Mouse (Mus musculus) heart, embryonic 10.5 days (tissue): ENCODE results near the gene Krt78. TPM values are rescaled to one million over a fixed set of nuclear protein-coding genes. Genes with fewer than 3 reads are reported as not detected.

Experiments
- DNase-seq: peaks from one replicate; pipeline ENCODE4 v3.0.0-alpha.2; 2017; ENCODE audit warnings: low spot score
- H3K27ac ChIP-seq: fragments of 300-500 bp; sonication (generic); 2 replicates; pipeline ENCODE4 v1.5.1; 2016; ENCODE audit warnings: mild to moderate bottlenecking
- H3K27me3 ChIP-seq: fragments of 300-500 bp; sonication (generic); 2 replicates; pipeline ENCODE4 v1.6.1; 2016; ENCODE audit warnings: mild to moderate bottlenecking; ENCODE audit not compliant: poor library complexity, insufficient read depth, severe bottlenecking
- H3K36me3 ChIP-seq: fragments of 300-500 bp; sonication (generic); 2 replicates; pipeline ENCODE4 v1.6.1; 2016; ENCODE audit warnings: mild to moderate bottlenecking, moderate library complexity
- H3K4me1 ChIP-seq: fragments of 300-500 bp; sonication (generic); 2 replicates; pipeline ENCODE4 v1.6.1; 2016; ENCODE audit warnings: mild to moderate bottlenecking
- H3K4me3 ChIP-seq: fragments of 300-500 bp; sonication (generic); 2 replicates; pipeline ENCODE4 v1.5.1; 2016; ENCODE audit warnings: mild to moderate bottlenecking, moderate library complexity
- H3K9me3 ChIP-seq: fragments of 300-500 bp; sonication (generic); 2 replicates; pipeline ENCODE4 v1.6.1; 2016; ENCODE audit warnings: mild to moderate bottlenecking, moderate library complexity
- WGBS: fragments of 180-500 bp; shearing (Covaris S2); methylation state at CpG from one replicate; pipeline ENCODE4 v1.1.7; 2016; 5-methylcytosine and 5-hydroxymethylcytosine counted together
- polyA plus RNA-seq: library from polyadenylated mRNA; unstranded; fragments of >200 nt; fragmentation: Nextera tagmentation; extraction: Ambion mirVana; gene quantifications from 2 replicates; pipeline ENCODE4 v1.2.1, GENCODE M21; 2016

Gene Krt78
- polyA plus RNA-seq, 1 experiment from 2014 or later, result not detected

DNA sequence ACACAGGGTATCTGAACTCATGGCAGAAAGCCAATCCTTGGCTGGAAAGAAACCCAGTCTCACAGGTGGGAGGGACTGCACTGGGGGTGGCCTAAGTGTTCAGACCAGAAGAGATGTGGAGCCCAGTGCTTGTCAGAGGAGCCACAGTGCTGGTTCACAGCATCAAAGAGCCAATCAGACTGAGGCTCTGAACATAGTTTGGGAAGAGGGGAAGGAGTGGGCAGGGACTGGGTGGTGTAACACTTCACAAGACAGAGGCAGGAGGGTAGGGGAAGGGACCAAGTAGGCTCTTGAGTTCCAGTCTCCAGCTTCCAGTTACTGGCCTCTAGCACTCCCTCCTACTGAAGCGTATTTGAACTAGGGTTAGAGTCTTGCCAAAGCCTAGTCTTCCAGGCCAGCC is 8.7 kb downstream of the Krt78 start:
- H3K4me1 ChIP-seq, result peaks cover 34% of the 10 kb centered on the region
- H3K4me3 ChIP-seq, result no peak overlapping the region
- no peak for DNase-seq
- H3K36me3 ChIP-seq, result no peaks in the 10 kb centered on the region
- no peak overlapping the region for H3K27ac ChIP-seq
- peaks cover 29% of the 10 kb centered on the region for H3K27me3 ChIP-seq
- H3K9me3 ChIP-seq, result no peaks in the 10 kb centered on the region
- WGBS, result 78% methylated on average over 1 of the region's 1 CpGs

DNA sequence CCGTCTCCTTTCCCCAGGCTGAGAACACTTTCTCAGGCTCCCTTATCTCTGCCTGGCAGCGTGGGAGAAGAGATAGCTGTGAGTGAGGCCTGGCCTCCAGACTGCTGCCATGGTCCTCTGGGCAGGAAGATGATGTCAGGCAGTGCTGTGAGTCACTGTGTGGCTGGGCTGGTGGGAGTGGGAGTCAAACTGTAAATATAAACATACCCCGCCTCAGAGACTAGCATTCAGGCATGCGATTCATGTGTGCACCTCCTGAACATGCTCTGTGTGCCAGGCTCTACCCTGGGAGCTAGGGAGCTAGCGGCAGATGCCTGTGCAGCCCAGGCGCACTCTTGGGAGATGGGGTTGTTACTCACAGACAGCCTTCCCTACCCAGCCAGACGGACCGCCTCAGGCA is 12.1 kb downstream of the Krt78 start:
- peaks cover 42% of the 10 kb centered on the region for H3K4me1 ChIP-seq
- WGBS, result 35% methylated on average over 8 of the region's 8 CpGs
- no peak overlapping the region for H3K4me3 ChIP-seq
- peak; percentile 79 for DNase-seq
- 0 out of 2 replicates have a peak overlapping the region, but pooled peaks have one; percentile 32 for H3K27ac ChIP-seq
- no peaks in the 10 kb centered on the region for H3K9me3 ChIP-seq
- no peaks in the 10 kb centered on the region for H3K36me3 ChIP-seq
- H3K27me3 ChIP-seq, result peaks cover 27% of the 10 kb centered on the region

DNA sequence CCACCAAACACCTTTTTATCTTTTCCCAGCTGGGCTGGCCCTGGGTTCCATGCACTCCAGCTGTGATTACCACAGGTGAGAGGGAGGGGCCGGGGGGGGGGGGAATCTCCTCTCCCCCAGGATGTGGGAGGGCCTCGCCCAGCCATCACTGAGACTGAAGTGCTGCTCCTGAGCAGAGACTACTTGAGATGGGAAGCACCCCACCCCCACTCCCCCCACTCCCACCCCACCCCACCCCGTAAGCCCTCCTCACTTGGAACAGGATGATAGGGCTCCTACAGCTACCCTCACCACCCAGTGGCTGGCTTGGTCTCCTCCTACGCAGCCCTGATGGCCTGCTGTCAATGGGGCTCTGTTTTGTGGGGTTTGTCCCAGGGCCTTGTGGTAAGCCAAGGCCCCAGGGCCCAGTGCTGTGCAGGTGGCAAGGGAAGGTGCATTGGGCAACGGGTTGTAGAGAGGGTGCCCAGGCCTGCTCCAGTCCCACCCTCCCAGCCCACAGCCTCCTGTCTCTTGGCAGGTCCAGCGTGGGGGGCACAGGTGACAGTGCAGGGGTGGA is 13.7 kb downstream of the Krt78 start, which contains the start of gene Krt79:
Gene Krt79, minus strand, starts transcription at position 51 of the 556 bp plus-strand sequence.
- WGBS, result 45% methylated on average over 6 of the region's 6 CpGs
- peaks cover 40% of the 10 kb centered on the region for H3K4me1 ChIP-seq
- no peak within 1 kb of the TSS for H3K4me3 ChIP-seq
- H3K27me3 ChIP-seq, result peaks cover 24% of the 10 kb centered on the region
- H3K27ac ChIP-seq, result peak within 1 kb of the TSS; percentile 38; the same call in 1 of the 2 replicates
- H3K36me3 ChIP-seq, result no peaks in the 10 kb centered on the region
- no peak for DNase-seq
- no peaks in the 10 kb centered on the region for H3K9me3 ChIP-seq

DNA sequence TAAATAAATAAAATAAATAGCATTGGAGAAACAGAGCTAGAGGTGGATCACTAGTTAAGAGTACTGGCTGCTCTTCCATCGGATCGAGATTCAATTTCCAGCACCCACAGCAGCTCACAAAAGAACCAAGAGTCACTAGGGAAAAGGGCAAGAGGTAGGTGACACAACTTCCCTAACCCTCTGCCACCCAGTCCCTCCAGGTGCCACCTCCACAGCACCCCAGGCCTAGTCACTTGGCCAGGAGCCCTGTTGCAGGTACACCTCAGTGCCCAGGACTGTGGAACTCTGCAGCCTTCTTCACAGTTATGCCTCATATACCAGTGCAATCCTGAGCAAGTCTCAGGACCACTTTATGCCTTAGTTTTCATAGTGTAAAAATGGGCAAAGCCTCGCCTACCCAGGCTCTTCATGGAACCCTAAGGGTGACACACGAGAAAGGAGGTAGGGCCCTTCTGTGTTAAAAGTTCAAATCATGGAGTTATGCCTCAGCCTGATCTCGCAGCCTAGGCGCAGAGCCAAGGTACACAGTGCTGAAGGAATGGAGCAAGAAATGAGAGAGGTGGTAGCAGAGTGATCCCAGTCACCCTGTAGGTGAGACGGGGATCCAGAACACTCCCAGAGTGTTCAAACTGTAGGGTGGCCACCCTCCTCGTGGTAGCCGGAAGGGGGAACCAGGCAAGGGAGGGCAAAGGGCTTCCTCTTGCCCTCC is 15.3 kb downstream of the Krt78 start:
- Histone ChIP-seq H3K27me3 (peaks cover 17% of the 10 kb centered on the region), H3K9me3 (no peaks in the 10 kb centered on the region), H3K27ac (no peak overlapping the region), H3K4me1 (peaks cover 36% of the 10 kb centered on the region), H3K36me3 (no peaks in the 10 kb centered on the region), H3K4me3 (no peak overlapping the region)
- DNase-seq, result no peak
- 80% methylated on average over 9 of the region's 9 CpGs for WGBS

DNA sequence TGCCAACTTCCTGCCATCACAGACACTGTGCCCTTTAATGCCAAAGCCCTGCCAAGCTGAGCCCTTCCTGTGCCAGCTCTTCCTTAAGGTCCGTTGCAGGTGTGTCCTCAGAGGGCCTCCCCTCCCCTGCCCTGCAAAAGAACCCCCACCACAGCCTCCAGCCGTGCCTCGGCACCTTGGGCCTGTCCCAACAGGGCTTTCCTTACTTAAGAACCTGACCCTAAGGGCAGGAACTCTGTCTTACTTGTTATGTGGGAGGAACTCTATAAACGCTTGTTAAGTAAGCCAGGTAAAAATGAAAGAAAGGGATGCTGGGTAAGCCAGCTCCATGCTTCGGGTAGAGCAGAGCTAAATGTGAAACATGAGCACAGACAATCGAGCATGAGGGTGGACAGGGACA is 21.1 kb downstream of the Krt78 start:
- WGBS, result 77% methylated on average over 6 of the region's 6 CpGs
- peaks cover 42% of the 10 kb centered on the region for H3K27me3 ChIP-seq

DNA sequence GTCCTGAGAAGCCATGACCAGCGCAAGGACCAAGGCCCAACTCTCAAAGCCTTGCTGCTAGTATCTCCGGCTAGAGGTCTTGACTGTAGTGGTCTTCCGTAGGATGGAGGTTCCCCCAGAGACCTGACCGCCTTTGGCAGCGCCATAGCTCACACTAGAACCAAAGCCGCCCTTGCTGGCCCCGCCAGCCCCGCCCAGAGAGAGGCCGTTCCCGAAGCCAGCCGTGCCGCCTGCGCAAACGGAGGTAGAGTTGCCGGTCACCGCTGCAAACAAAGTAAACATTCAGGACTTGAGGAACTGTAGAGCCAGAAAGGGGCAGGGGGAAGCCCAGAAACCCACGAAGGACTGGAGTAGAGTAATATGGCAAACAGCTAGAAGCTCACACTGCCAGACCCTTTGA is 24.4 kb downstream of the Krt78 start:
- DNase-seq, result no peak
- H3K36me3 ChIP-seq, result no peaks in the 10 kb centered on the region
- 1% methylated on average over 17 of the region's 17 CpGs for WGBS
- no peaks in the 10 kb centered on the region for H3K9me3 ChIP-seq
- H3K27me3 ChIP-seq, result peaks cover 54% of the 10 kb centered on the region
- H3K27ac ChIP-seq, result peak overlapping the region; percentile 32; the same call in 1 of the 2 replicates
- H3K4me1 ChIP-seq, result peaks cover 19% of the 10 kb centered on the region
- peak overlapping the region; percentile 52 for H3K4me3 ChIP-seq

More for the DNA sequence above, 21.1 kb downstream of the Krt78 start:
- DNase-seq, result no peak
- Histone ChIP-seq H3K4me1 (peaks cover 19% of the 10 kb centered on the region), H3K9me3 (no peaks in the 10 kb centered on the region), H3K36me3 (no peaks in the 10 kb centered on the region), H3K4me3 (no peak overlapping the region), H3K27ac (no peak overlapping the region)

DNA sequence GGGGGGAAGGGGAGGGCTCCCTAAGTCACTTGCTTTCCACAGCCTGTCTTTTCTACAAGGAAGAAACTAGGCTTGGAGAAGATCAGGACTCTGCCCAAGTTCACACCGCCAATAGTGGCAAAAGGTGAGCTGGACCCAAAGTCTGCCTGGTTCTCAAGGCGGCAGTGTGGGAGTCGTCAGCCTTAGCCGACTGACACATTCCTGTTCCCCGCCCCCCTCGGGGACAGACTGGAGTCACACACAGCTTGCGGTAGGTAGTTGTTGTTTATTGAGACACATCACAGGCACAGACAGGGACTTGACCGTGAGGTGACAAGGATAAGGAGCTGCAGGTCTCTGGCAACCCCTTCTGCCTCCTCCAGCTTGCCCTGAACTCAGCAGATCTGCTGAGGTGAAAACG is 25.0 kb downstream of the Krt78 start:
- no peak for DNase-seq
- Histone ChIP-seq H3K4me3 (peak overlapping the region; percentile 52), H3K9me3 (no peaks in the 10 kb centered on the region), H3K27ac (no peak overlapping the region), H3K36me3 (no peaks in the 10 kb centered on the region), H3K4me1 (peaks cover 19% of the 10 kb centered on the region), H3K27me3 (peaks cover 60% of the 10 kb centered on the region)
- 6% methylated on average over 9 of the region's 9 CpGs for whole genome bisulfite sequencing

DNA sequence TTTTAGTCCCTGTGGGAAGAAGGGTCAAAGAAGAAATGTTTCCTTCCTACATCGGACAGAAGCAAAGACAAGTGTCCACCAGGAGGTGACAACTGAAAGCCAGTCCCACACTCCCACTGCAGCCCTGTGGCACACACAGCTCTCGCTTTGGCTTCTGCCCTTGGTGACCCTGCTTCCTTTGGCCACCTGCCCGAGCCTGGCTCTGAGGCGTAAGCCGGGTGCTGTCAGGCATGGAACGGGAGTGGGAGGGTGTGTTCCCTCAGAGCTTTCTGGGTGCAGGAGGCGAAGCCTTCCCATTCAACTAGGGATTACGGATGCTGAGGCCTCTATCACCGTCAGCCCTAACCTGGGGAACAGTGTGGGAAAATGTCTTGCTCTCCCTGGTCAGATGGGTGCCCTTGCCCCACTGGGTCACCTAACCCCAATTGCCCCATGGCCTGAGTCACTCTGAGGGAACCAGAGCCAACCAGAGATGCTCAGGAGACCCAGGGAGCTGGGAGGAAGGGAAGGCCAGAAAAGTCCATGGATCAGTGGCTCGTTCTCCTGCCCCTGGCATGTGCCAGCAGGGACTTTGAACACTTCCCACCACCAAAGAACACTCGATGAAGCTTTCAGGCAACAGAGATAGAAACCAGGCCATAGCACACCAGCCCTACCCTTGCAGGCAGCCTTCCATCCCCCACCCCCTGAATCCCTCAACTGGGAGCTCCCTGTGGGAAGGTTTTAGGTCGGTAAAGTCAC is 26.6 kb downstream of the Krt78 start:
- H3K4me1 ChIP-seq, result peaks cover 19% of the 10 kb centered on the region
- no peak overlapping the region for H3K4me3 ChIP-seq
- no peaks in the 10 kb centered on the region for H3K36me3 ChIP-seq
- 69% methylated on average over 12 of the region's 12 CpGs for WGBS
- H3K9me3 ChIP-seq, result no peaks in the 10 kb centered on the region
- no peak for DNase-seq
- no peak overlapping the region for H3K27ac ChIP-seq
- H3K27me3 ChIP-seq, result peaks cover 63% of the 10 kb centered on the region

DNA sequence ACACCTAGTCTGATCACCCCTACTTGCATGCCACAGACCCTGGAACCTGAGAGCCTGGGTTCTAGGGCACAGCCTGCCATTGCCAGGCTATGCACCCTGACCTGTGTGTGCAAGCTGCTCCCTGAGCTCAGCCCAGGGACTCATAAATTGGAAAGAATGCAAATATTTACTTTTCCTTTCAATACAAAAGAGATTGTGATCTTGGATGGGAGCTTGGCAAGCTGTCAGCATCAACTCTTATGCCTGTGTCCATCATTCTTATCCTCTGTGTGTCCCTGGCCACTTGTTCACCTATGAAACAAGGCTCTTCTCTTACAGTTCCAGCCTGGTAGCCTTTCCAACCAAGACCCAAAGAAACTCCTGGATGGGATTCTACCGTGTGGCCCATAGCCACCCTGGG is 29.0 kb downstream of the Krt78 start:
- DNase-seq, result no peak
- no peak overlapping the region for H3K27ac ChIP-seq
- WGBS, result 89% methylated on average over 1 of the region's 1 CpGs
- H3K9me3 ChIP-seq, result no peaks in the 10 kb centered on the region
- no peak overlapping the region for H3K4me3 ChIP-seq
- peaks cover 12% of the 10 kb centered on the region for H3K4me1 ChIP-seq
- H3K36me3 ChIP-seq, result no peaks in the 10 kb centered on the region
- peaks cover 39% of the 10 kb centered on the region; the same call in 1 of the 2 replicates for H3K27me3 ChIP-seq

DNA sequence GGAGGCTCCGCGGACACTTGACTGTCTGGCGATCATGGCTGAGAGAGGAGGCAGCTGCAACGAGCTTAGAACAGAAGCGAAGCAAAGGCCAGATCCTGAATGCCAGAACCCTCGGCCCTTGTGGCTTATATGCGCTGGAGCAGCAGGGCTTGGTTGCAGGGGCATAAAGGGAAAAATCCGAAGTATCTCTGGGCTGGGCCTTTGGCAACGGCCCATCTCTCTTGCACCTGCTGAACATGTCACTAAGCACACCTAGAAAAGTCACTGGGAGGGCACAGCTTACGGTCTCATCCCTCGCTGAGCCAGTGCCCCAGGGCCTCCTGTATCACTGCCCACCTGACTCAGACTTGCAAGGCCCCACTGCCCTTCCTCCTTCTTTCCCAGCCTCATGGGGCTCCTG is 29.5 kb downstream of the Krt78 start, which contains the start of gene Krt4:
Gene Krt4, minus strand, starts transcription at position 101 of the 400 bp plus-strand sequence.
- peaks cover 37% of the 10 kb centered on the region; the same call in 1 of the 2 replicates for H3K27me3 ChIP-seq
- H3K27ac ChIP-seq, result peak within 1 kb of the TSS; percentile 16; the same call in 1 of the 2 replicates
- no peaks in the 10 kb centered on the region for H3K36me3 ChIP-seq
- H3K4me1 ChIP-seq, result peaks cover 8% of the 10 kb centered on the region
- no peak within 1 kb of the TSS for H3K4me3 ChIP-seq
- WGBS, result 69% methylated on average over 11 of the region's 11 CpGs
- no peak for DNase-seq
- H3K9me3 ChIP-seq, result no peaks in the 10 kb centered on the region

DNA sequence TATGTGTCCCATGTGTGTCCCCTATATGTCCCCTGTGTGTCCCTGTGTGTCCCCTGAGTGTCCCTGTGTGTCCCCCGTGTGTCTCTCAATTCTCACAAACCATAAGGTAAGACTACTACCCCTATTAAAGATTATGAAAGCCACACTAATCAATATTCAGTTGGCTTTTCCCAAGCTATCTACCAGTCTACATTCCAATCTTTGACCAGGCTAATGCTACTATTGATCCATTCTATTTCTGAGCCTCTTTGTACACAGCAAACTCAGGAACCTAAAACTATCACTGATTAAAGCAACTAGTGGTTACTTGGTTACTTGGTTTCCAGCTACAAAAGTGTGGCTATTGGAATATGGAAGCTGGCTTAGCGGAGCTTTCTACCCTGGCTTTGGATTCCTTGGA is 31.8 kb downstream of the Krt78 start:
- Histone ChIP-seq H3K27me3 (peaks cover 37% of the 10 kb centered on the region; the same call in 1 of the 2 replicates), H3K27ac (no peak overlapping the region), H3K36me3 (no peaks in the 10 kb centered on the region), H3K4me1 (no peaks in the 10 kb centered on the region), H3K4me3 (no peak overlapping the region), H3K9me3 (no peaks in the 10 kb centered on the region)
- WGBS, result 85% methylated on average over 2 of the region's 2 CpGs
- DNase-seq, result no peak

DNA sequence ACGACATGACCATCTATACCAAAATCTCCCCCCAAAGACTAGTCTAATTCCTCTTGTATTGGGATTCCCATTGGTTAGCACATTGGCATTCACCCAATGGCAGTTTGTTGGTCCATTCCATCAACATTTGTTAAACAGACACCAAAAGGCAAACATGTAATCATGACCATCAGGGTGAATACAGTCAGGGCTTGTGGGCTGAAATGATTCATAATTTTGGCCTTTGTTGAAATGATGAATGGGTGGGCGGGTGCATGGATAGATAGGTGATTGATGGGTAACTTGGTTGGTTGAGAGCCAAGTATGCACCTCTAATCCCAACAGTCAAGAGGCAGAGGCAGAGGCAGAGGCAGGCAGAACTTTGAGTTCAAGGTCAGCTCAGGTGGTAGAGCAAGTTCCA is 38.0 kb downstream of the Krt78 start:
- 76% methylated on average over 2 of the region's 2 CpGs for WGBS
- H3K4me3 ChIP-seq, result no peak overlapping the region
- DNase-seq, result no peak

DNA sequence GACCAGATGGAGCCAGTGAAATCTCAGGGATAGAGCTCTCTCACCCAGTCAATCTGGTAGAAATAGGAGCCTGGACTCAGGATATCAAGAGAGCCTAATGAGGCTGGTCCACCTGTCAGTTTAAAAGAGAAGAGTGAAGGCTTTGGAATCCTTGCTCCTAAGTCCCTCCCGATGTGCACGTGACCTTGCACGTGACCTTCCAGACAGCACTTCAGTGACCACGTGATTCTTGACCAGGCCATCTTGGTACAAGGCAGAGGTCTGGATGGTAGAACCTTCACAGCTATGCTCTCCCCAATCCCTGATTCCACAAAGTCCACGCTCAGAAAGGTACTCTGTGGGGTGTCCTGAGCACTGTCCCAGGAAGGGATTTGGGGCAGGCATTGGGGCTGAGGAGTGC is 49.2 kb downstream of the Krt78 start:
- WGBS, result 76% methylated on average over 5 of the region's 5 CpGs
- no peaks in the 10 kb centered on the region for H3K9me3 ChIP-seq
- H3K4me1 ChIP-seq, result no peaks in the 10 kb centered on the region
- H3K36me3 ChIP-seq, result no peaks in the 10 kb centered on the region
- H3K27me3 ChIP-seq, result no peaks in the 10 kb centered on the region
- H3K4me3 ChIP-seq, result no peak overlapping the region
- DNase-seq, result no peak
- H3K27ac ChIP-seq, result no peak overlapping the region

More for the DNA sequence above, 38.0 kb downstream of the Krt78 start:
- peaks cover 20% of the 10 kb centered on the region for H3K27me3 ChIP-seq
- no peaks in the 10 kb centered on the region for H3K4me1 ChIP-seq
- H3K27ac ChIP-seq, result no peak overlapping the region
- H3K36me3 ChIP-seq, result no peaks in the 10 kb centered on the region
- H3K9me3 ChIP-seq, result no peaks in the 10 kb centered on the region
